8 mouse cellular contexts compared by ENCODE assay signal in genomic region chr4:150283993-150284392, GRCm38 (mm10). TPM values are rescaled to one million over a fixed set of nuclear protein-coding genes. Genes with fewer than 3 reads are reported as not detected.
DNase-seq lines count a peak whose midpoint lies in the region; ATAC-seq and TF ChIP-seq lines count a peak whose summit lies in the region.

No protein-coding gene starts in this region.

- H3K36me3 ChIP-seq in hindbrain, embryonic 15.5 days = no peaks in the 10 kb centered on the region
- no peaks in the 10 kb centered on the region for H3K36me3 ChIP-seq in liver, embryonic 12.5 days
- no peaks in the 10 kb centered on the region for H3K36me3 ChIP-seq in small intestine, adult 2 months (ENCODE audit: control insufficient read depth, insufficient read depth, low read length)

- 3% methylated on average over 6 of the region's 6 CpGs for WGBS in hindbrain, embryonic 15.5 days
- WGBS in liver, embryonic 12.5 days (ENCODE audit: insufficient replicate concordance) = 32% methylated on average over 6 of the region's 6 CpGs
- 17% methylated on average over 6 of the region's 6 CpGs for WGBS in small intestine, adult 2 months

- peak overlapping the region; percentile 99 for H3K27ac ChIP-seq in layer of hippocampus, adult 2 months
- H3K27ac ChIP-seq in hindbrain, embryonic 15.5 days (replicated peaks) = peak overlapping the region; percentile 92
- peak overlapping the region; percentile 56 for H3K27ac ChIP-seq in liver, embryonic 12.5 days
- H3K27ac ChIP-seq in small intestine, adult 2 months (ENCODE audit: insufficient read depth, low read depth, low read length) = no peak overlapping the region

- no peaks in the 10 kb centered on the region for H3K9me3 ChIP-seq in hindbrain, embryonic 15.5 days
- no peaks in the 10 kb centered on the region for H3K9me3 ChIP-seq in liver, embryonic 12.5 days (replicated peaks)

- H3K4me3 ChIP-seq in layer of hippocampus, adult 2 months = peak overlapping the region; percentile 36
- H3K4me3 ChIP-seq in hindbrain, embryonic 15.5 days = peak overlapping the region; percentile 85
- 0 out of 2 replicates have a peak overlapping the region, but pooled peaks have one; percentile 5 for H3K4me3 ChIP-seq in liver, embryonic 12.5 days
- H3K4me3 ChIP-seq in small intestine, adult 2 months (ENCODE audit: low read depth, low read length) = no peak overlapping the region

- peak overlapping the region; percentile 80 for H3K4me2 ChIP-seq in hindbrain, embryonic 15.5 days
- peak overlapping the region; percentile 90 for H3K4me2 ChIP-seq in liver, embryonic 12.5 days

- TF ChIP-seq CTCF in layer of hippocampus, adult 2 months (conservative IDR thresholded peaks at IDR 0.05) = peak; percentile 64
- TF ChIP-seq CTCF in small intestine, adult 2 months (IDR thresholded peaks at IDR 0.05; ENCODE audit: extremely low read depth, insufficient read length, insufficient replicate concordance, low read depth, low read length) = peak; percentile 15; the same call in 1 of the 2 replicates

- no peak for TF ChIP-seq POLR2A in small intestine, adult 2 months (IDR thresholded peaks at IDR 0.05; ENCODE audit: low read depth, low read length)

- peak overlapping the region; percentile 93 for H3K9ac ChIP-seq in hindbrain, embryonic 15.5 days
- H3K9ac ChIP-seq in liver, embryonic 12.5 days = peak overlapping the region; percentile 9; the same call in 1 of the 2 replicates

- H3K4me1 ChIP-seq in hindbrain, embryonic 15.5 days (replicated peaks) = peaks cover 56% of the 10 kb centered on the region
- H3K4me1 ChIP-seq in liver, embryonic 12.5 days = peaks cover 33% of the 10 kb centered on the region
- H3K4me1 ChIP-seq in small intestine, adult 2 months (ENCODE audit: control insufficient read depth, insufficient read depth, insufficient read length, low read length) = peaks cover 5% of the 10 kb centered on the region; the same call in 1 of the 2 replicates

- no peak for ATAC-seq in hindbrain, embryonic 15.5 days (ENCODE audit: low FRiP score, low read depth)
- no peak for ATAC-seq in liver, embryonic 12.5 days

- no peak for DNase-seq in layer of hippocampus, adult 2 months (ENCODE audit: low spot score in 2 of 2)
- DNase-seq in layer of hippocampus, postnatal 25 days (ENCODE audit: extremely low spot score in 1 of 2, low spot score in 1 of 2) = no peak
- peak; percentile 80 for DNase-seq in embryo, embryonic 10.5 days (ENCODE audit: low spot score)
- DNase-seq in spleen, postnatal 4 days (ENCODE audit: low spot score in 2 of 2) = no peak
- DNase-seq in urinary bladder, postnatal 25 days (ENCODE audit: low spot score) = no peak

- no peaks in the 10 kb centered on the region for H3K27me3 ChIP-seq in hindbrain, embryonic 15.5 days
- H3K27me3 ChIP-seq in liver, embryonic 12.5 days (replicated peaks) = no peaks in the 10 kb centered on the region
- no peaks in the 10 kb centered on the region for H3K27me3 ChIP-seq in small intestine, adult 2 months (ENCODE audit: control insufficient read depth, insufficient read depth, low read length)

RNA-seq across cellular contexts. Expression of gene Rere, which starts 2.5 kb away (rescaled TPM):
- total RNA-seq in layer of hippocampus, adult 2 months (2021) = 100 to 1,000 TPM; 144 to 153 TPM
- total RNA-seq in layer of hippocampus, postnatal 25 days (2021) = 100 to 1,000 TPM; 106 to 134 TPM
- 32.5 and 33.8 TPM in 2 replicates for polyA plus RNA-seq in hindbrain, embryonic 15.5 days (2015; fragmentation: Nextera tagmentation; extraction: Ambion mirVana)
- 11.6 and 12.8 TPM in 2 replicates for polyA plus RNA-seq in liver, embryonic 12.5 days (2016; fragmentation: Nextera tagmentation; extraction: Ambion mirVana)
- 37.1 and 72.8 TPM in 2 replicates for polyA plus RNA-seq in small intestine, adult 2 months (2012; rRNA removed)

RNA-seq across cellular contexts. Expression of gene Eno1, which starts 47.5 kb away (rescaled TPM):
- total RNA-seq in layer of hippocampus, adult 2 months (2021) = 100 to 1,000 TPM; 416 to 423 TPM
- total RNA-seq in layer of hippocampus, postnatal 25 days (2021) = 100 to 1,000 TPM; 401 to 447 TPM
- polyA plus RNA-seq in hindbrain, embryonic 15.5 days (2015; fragmentation: Nextera tagmentation; extraction: Ambion mirVana) = 1,126 and 1,158 TPM in 2 replicates
- polyA plus RNA-seq in liver, embryonic 12.5 days (2016; fragmentation: Nextera tagmentation; extraction: Ambion mirVana) = 1,241 and 1,342 TPM in 2 replicates
- 223 and 498 TPM in 2 replicates for polyA plus RNA-seq in small intestine, adult 2 months (2012; rRNA removed)
